Mouse (Mus musculus): ENCODE data around the gene Pafah1b3. TPM values are rescaled to one million over a fixed set of nuclear protein-coding genes. Genes with fewer than 3 reads are reported as not detected.

Gene Pafah1b3
- polyA plus RNA-seq, 2 experiments = 234 to 266 TPM

DNA sequence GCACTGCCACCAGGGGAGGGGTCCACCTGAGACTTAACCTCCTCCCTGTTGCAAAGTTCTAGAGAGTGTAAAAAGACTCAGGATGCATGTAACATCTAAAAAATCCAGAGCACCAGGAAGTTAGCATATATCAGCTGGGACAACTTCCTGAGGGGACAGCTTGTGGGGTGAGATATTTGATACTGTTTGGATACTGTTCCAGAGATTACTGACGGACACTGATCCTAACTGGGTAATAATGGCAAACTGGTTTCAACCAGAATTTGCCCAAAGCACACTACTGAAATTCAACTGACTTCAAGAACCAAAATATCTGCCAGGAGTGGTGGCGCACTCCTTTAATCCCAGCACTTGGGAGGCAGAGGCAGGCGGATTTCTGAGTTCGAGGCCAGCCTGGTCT is 3.3 kb downstream of the Pafah1b3 start:
- Histone ChIP-seq H3K4me3 (replicated peaks; ENCODE audit: low read length) (no peak overlapping the region), H3K27me3 (ENCODE audit: control insufficient read depth, insufficient read depth, low read length) (no peaks in the 10 kb centered on the region), H3K4me1 (ENCODE audit: control insufficient read depth, insufficient read depth, low read length) (peaks cover 10% of the 10 kb centered on the region), H3K9me3 (ENCODE audit: control insufficient read depth, low read length) (no peaks in the 10 kb centered on the region), H3K27ac (replicated peaks; ENCODE audit: low read depth, low read length) (no peak overlapping the region), H3K36me3 (ENCODE audit: control insufficient read depth, insufficient read depth, low read length) (peaks cover 68% of the 10 kb centered on the region), H3K9ac (ENCODE audit: low read depth, low read length, severe bottlenecking) (no peak overlapping the region), H3K4me2 (replicated peaks; ENCODE audit: low read depth, low read length, severe bottlenecking) (no peak overlapping the region)
- WGBS = 91% methylated on average over 4 of the region's 4 CpGs
- ATAC-seq (ENCODE audit: low FRiP score, low read depth) (no peak), DNase-seq (ENCODE audit: low spot score) (no peak)
- no peak for TF ChIP-seq POLR2A (IDR thresholded peaks at IDR 0.05; ENCODE audit: borderline replicate concordance, extremely low read depth, insufficient read depth, insufficient read length)

- 76% methylated on average over 9 of the region's 10 CpGs for WGBS
- no peak overlapping the region for H3K27ac ChIP-seq (replicated peaks; ENCODE audit: low read depth, low read length)
- no peak overlapping the region for H3K4me3 ChIP-seq (replicated peaks; ENCODE audit: low read length)
- DNase-seq (ENCODE audit: low spot score) (no peak), ATAC-seq (ENCODE audit: low FRiP score, low read depth) (no peak)
- H3K9me3 ChIP-seq (ENCODE audit: control insufficient read depth, low read length) = no peaks in the 10 kb centered on the region
- H3K4me1 ChIP-seq (ENCODE audit: control insufficient read depth, insufficient read depth, low read length) = peaks cover 7% of the 10 kb centered on the region
- peaks cover 80% of the 10 kb centered on the region for H3K36me3 ChIP-seq (ENCODE audit: control insufficient read depth, insufficient read depth, low read length)
- H3K9ac ChIP-seq (ENCODE audit: low read depth, low read length, severe bottlenecking) = no peak overlapping the region
- no peak overlapping the region for H3K4me2 ChIP-seq (replicated peaks; ENCODE audit: low read depth, low read length, severe bottlenecking)
- H3K27me3 ChIP-seq (ENCODE audit: control insufficient read depth, insufficient read depth, low read length) = no peaks in the 10 kb centered on the region
- TF ChIP-seq POLR2A (IDR thresholded peaks at IDR 0.05; ENCODE audit: borderline replicate concordance, extremely low read depth, insufficient read depth, insufficient read length) = no peak
Observed at GRCm38 (mm10) chr7:25293191-25293739, 4.5 kb downstream of the Pafah1b3 start.

- H3K27ac ChIP-seq (replicated peaks; ENCODE audit: low read depth, low read length) = no peak overlapping the region
- 78% methylated on average over 7 of the region's 7 CpGs for WGBS
- DNase-seq (ENCODE audit: low spot score) (no peak), ATAC-seq (ENCODE audit: low FRiP score, low read depth) (no peak)
- H3K4me3 ChIP-seq (replicated peaks; ENCODE audit: low read length) = no peak overlapping the region
- no peak overlapping the region for H3K4me2 ChIP-seq (replicated peaks; ENCODE audit: low read depth, low read length, severe bottlenecking)
- H3K27me3 ChIP-seq (ENCODE audit: control insufficient read depth, insufficient read depth, low read length) = no peaks in the 10 kb centered on the region
- no peaks in the 10 kb centered on the region for H3K9me3 ChIP-seq (ENCODE audit: control insufficient read depth, low read length)
- peaks cover 7% of the 10 kb centered on the region for H3K4me1 ChIP-seq (ENCODE audit: control insufficient read depth, insufficient read depth, low read length)
- peaks cover 92% of the 10 kb centered on the region for H3K36me3 ChIP-seq (ENCODE audit: control insufficient read depth, insufficient read depth, low read length)
- no peak overlapping the region for H3K9ac ChIP-seq (ENCODE audit: low read depth, low read length, severe bottlenecking)
- no peak for TF ChIP-seq POLR2A (IDR thresholded peaks at IDR 0.05; ENCODE audit: borderline replicate concordance, extremely low read depth, insufficient read depth, insufficient read length)
Observed at GRCm38 (mm10) chr7:25292107-25292506, 5.7 kb downstream of the Pafah1b3 start.

GRCm38 (mm10) chr7:25290911-25291310 is 6.9 kb downstream of the Pafah1b3 start:
- WGBS = 87% methylated on average over 2 of the region's 2 CpGs

GRCm38 (mm10) chr7:25290463-25290862 is 7.3 kb downstream of the Pafah1b3 start:
- no peak for TF ChIP-seq POLR2A (IDR thresholded peaks at IDR 0.05; ENCODE audit: borderline replicate concordance, extremely low read depth, insufficient read depth, insufficient read length)
- H3K9me3 ChIP-seq (ENCODE audit: control insufficient read depth, low read length) = no peaks in the 10 kb centered on the region
- no peak for DNase-seq (ENCODE audit: low spot score)
- H3K9ac ChIP-seq (ENCODE audit: low read depth, low read length, severe bottlenecking) = no peak overlapping the region
- no peak for ATAC-seq (ENCODE audit: low FRiP score, low read depth)
- H3K27ac ChIP-seq (replicated peaks; ENCODE audit: low read depth, low read length) = no peak overlapping the region
- H3K4me3 ChIP-seq (replicated peaks; ENCODE audit: low read length) = no peak overlapping the region
- H3K36me3 ChIP-seq (ENCODE audit: control insufficient read depth, insufficient read depth, low read length) = peaks cover 100% of the 10 kb centered on the region
- WGBS = 95% methylated on average over 1 of the region's 1 CpGs
- H3K27me3 ChIP-seq (ENCODE audit: control insufficient read depth, insufficient read depth, low read length) = no peaks in the 10 kb centered on the region
- no peak overlapping the region for H3K4me2 ChIP-seq (replicated peaks; ENCODE audit: low read depth, low read length, severe bottlenecking)
- no peaks in the 10 kb centered on the region for H3K4me1 ChIP-seq (ENCODE audit: control insufficient read depth, insufficient read depth, low read length)

More at GRCm38 (mm10) chr7:25290911-25291310, 6.9 kb downstream of the Pafah1b3 start:
- Histone ChIP-seq H3K9me3 (ENCODE audit: control insufficient read depth, low read length) (no peaks in the 10 kb centered on the region), H3K4me3 (replicated peaks; ENCODE audit: low read length) (no peak overlapping the region), H3K9ac (ENCODE audit: low read depth, low read length, severe bottlenecking) (no peak overlapping the region), H3K27ac (replicated peaks; ENCODE audit: low read depth, low read length) (0 out of 2 replicates have a peak overlapping the region, but pooled peaks have one; percentile 8), H3K4me1 (ENCODE audit: control insufficient read depth, insufficient read depth, low read length) (no peaks in the 10 kb centered on the region), H3K36me3 (ENCODE audit: control insufficient read depth, insufficient read depth, low read length) (peaks cover 100% of the 10 kb centered on the region), H3K4me2 (replicated peaks; ENCODE audit: low read depth, low read length, severe bottlenecking) (no peak overlapping the region), H3K27me3 (ENCODE audit: control insufficient read depth, insufficient read depth, low read length) (no peaks in the 10 kb centered on the region)
- DNase-seq (ENCODE audit: low spot score) (no peak), ATAC-seq (ENCODE audit: low FRiP score, low read depth) (no peak)
- no peak for TF ChIP-seq POLR2A (IDR thresholded peaks at IDR 0.05; ENCODE audit: borderline replicate concordance, extremely low read depth, insufficient read depth, insufficient read length)
